Mouse (Mus musculus) neural tube, embryonic 14.5 days (tissue): Measurements from ENCODE around the gene Pnmt. TPM values are rescaled to one million over a fixed set of nuclear protein-coding genes. Genes with fewer than 3 reads are reported as not detected.
A peak's percentile ranks its signal among the peaks of the same experiment; 100 is the strongest.

ENCODE experiments used
- ATAC-seq: fragments of 200-750 bp; cut with Nextera tagmentation; 2 replicates; pipeline ENCODE4 v1.8.0; 2017; ENCODE audit warnings: low read depth, mild to moderate bottlenecking, moderate TSS enrichment, moderate library complexity
- H3K27ac ChIP-seq: fragments of 300-500 bp; sonication (generic); 2 replicates; pipeline ENCODE4 v1.5.1; 2014; ENCODE audit warnings: low read depth, mild to moderate bottlenecking, control low read depth, low read length, moderate library complexity, mixed read lengths
- H3K27me3 ChIP-seq: fragments of 300-500 bp; sonication (generic); 2 replicates; pipeline ENCODE4 v1.6.1; 2014; ENCODE audit warnings: low read length; ENCODE audit not compliant: control insufficient read depth, insufficient read depth
- H3K36me3 ChIP-seq: fragments of 300-500 bp; sonication (generic); 2 replicates; pipeline ENCODE4 v1.6.1; 2014; ENCODE audit warnings: low read length, mixed read lengths; ENCODE audit not compliant: control insufficient read depth, insufficient read depth
- H3K4me1 ChIP-seq: fragments of 300-500 bp; sonication (generic); 2 replicates; pipeline ENCODE4 v1.6.1; 2014; ENCODE audit warnings: low read length; ENCODE audit not compliant: control insufficient read depth, insufficient read depth
- H3K4me2 ChIP-seq: fragments of 300-500 bp; sonication (generic); 2 replicates; pipeline ENCODE4 v1.6.1; 2014; ENCODE audit warnings: mild to moderate bottlenecking, low read depth, low read length, control low read depth
- H3K4me3 ChIP-seq: fragments of 300-500 bp; sonication (generic); 2 replicates; pipeline ENCODE4 v1.5.1; 2014; ENCODE audit warnings: low read depth, low read length, control low read depth, mixed read lengths
- H3K9ac ChIP-seq: fragments of 300-500 bp; sonication (generic); replicated peaks from 2 replicates; pipeline ENCODE4 v1.6.1; 2014; ENCODE audit warnings: low read depth, mild to moderate bottlenecking, control low read depth, low read length, mixed read lengths
- H3K9me3 ChIP-seq: fragments of 300-500 bp; sonication (generic); 2 replicates; pipeline ENCODE4 v1.6.1; 2016; ENCODE audit warnings: low read length; ENCODE audit not compliant: control insufficient read depth
- WGBS: fragments of 180-500 bp; shearing (Covaris S2); extraction: QIAGEN DNeasy Blood & Tissue Kit; methylation state at CpG from one replicate; pipeline ENCODE4 v1.1.7; 2014; 5-methylcytosine and 5-hydroxymethylcytosine counted together
- polyA plus RNA-seq: library from polyadenylated mRNA; unstranded; fragments of >200 nt; fragmentation: Nextera tagmentation; extraction: Ambion mirVana; gene quantifications from 2 replicates; pipeline ENCODE4 v1.2.1, GENCODE M21; 2014

Gene Pnmt
- polyA plus RNA-seq, 1 experiment from 2014 or later: 2.6 TPM

- H3K27ac ChIP-seq: no peak overlapping the region
- H3K4me2 ChIP-seq: no peak overlapping the region
- 11% methylated on average over 9 of the region's 9 CpGs for WGBS
- H3K9me3 ChIP-seq: no peaks in the 10 kb centered on the region
- H3K27me3 ChIP-seq: peaks cover 39% of the 10 kb centered on the region
- no peak overlapping the region for H3K4me3 ChIP-seq
- peaks cover 16% of the 10 kb centered on the region for H3K4me1 ChIP-seq
- ATAC-seq: no peak
- H3K36me3 ChIP-seq: no peaks in the 10 kb centered on the region
- H3K9ac ChIP-seq: no peak overlapping the region
Measured at GRCm38 (mm10) chr11:98346168-98346567, 40.1 kb upstream of the Pnmt start.

GRCm38 (mm10) chr11:98347385-98348082 is 38.7 kb upstream of the Pnmt start:
- H3K9me3 ChIP-seq: no peaks in the 10 kb centered on the region
- peaks cover 11% of the 10 kb centered on the region for H3K4me1 ChIP-seq
- no peaks in the 10 kb centered on the region for H3K36me3 ChIP-seq
- ATAC-seq: no peak
- no peak overlapping the region for H3K9ac ChIP-seq
- 2% methylated on average over 9 of the region's 12 CpGs for WGBS
- H3K27ac ChIP-seq: no peak overlapping the region
- peaks cover 50% of the 10 kb centered on the region for H3K27me3 ChIP-seq
- peak overlapping the region; percentile 89; the same call in 1 of the 2 replicates for H3K4me2 ChIP-seq
- no peak overlapping the region for H3K4me3 ChIP-seq

- Histone ChIP-seq H3K4me2 (peak within 1 kb of the TSS; percentile 89), H3K4me3 (peak within 1 kb of the TSS; percentile 42), H3K9ac (peak within 1 kb of the TSS; percentile 42), H3K36me3 (no peaks in the 10 kb centered on the region), H3K27me3 (peaks cover 51% of the 10 kb centered on the region), H3K27ac (no peak within 1 kb of the TSS), H3K4me1 (peaks cover 11% of the 10 kb centered on the region), H3K9me3 (no peaks in the 10 kb centered on the region)
- peak; percentile 69 for ATAC-seq
- WGBS: 1% methylated on average over 52 of the region's 55 CpGs
Measured at GRCm38 (mm10) chr11:98348083-98348961, 37.9 kb upstream of the Pnmt start, which contains the start of gene Ppp1r1b. Ppp1r1b (plus strand) TSS chr11:98348404.

- no peak overlapping the region for H3K27ac ChIP-seq
- no peak overlapping the region for H3K4me2 ChIP-seq
- no peak overlapping the region for H3K9ac ChIP-seq
- 2% methylated on average over 9 of the region's 9 CpGs for WGBS
- no peaks in the 10 kb centered on the region for H3K36me3 ChIP-seq
- H3K4me3 ChIP-seq: peak overlapping the region; percentile 42
- no peak for ATAC-seq
- peaks cover 11% of the 10 kb centered on the region for H3K4me1 ChIP-seq
- peaks cover 54% of the 10 kb centered on the region for H3K27me3 ChIP-seq
- no peaks in the 10 kb centered on the region for H3K9me3 ChIP-seq
Measured at GRCm38 (mm10) chr11:98349308-98349707, 36.9 kb upstream of the Pnmt start.

GRCm38 (mm10) chr11:98352272-98352990 is 33.8 kb upstream of the Pnmt start:
- H3K9ac ChIP-seq: no peak overlapping the region
- no peak overlapping the region for H3K4me3 ChIP-seq
- H3K36me3 ChIP-seq: no peaks in the 10 kb centered on the region
- WGBS: 80% methylated on average over 18 of the region's 18 CpGs
- H3K27ac ChIP-seq: no peak overlapping the region
- ATAC-seq: no peak
- peaks cover 13% of the 10 kb centered on the region for H3K4me1 ChIP-seq
- H3K4me2 ChIP-seq: no peak overlapping the region
- H3K9me3 ChIP-seq: no peaks in the 10 kb centered on the region
- peaks cover 44% of the 10 kb centered on the region for H3K27me3 ChIP-seq

GRCm38 (mm10) chr11:98353651-98354211 is 32.5 kb upstream of the Pnmt start:
- H3K36me3 ChIP-seq: no peaks in the 10 kb centered on the region
- H3K9me3 ChIP-seq: no peaks in the 10 kb centered on the region
- no peak overlapping the region for H3K9ac ChIP-seq
- no peak overlapping the region for H3K4me3 ChIP-seq
- H3K27ac ChIP-seq: no peak overlapping the region
- H3K4me2 ChIP-seq: no peak overlapping the region
- 37% methylated on average over 8 of the region's 8 CpGs for WGBS
- H3K27me3 ChIP-seq: peaks cover 39% of the 10 kb centered on the region
- peaks cover 10% of the 10 kb centered on the region for H3K4me1 ChIP-seq
- ATAC-seq: no peak

- Histone ChIP-seq H3K9me3 (no peaks in the 10 kb centered on the region), H3K4me3 (no peak overlapping the region), H3K36me3 (no peaks in the 10 kb centered on the region), H3K9ac (no peak overlapping the region), H3K4me1 (peaks cover 13% of the 10 kb centered on the region), H3K4me2 (no peak overlapping the region), H3K27me3 (peaks cover 33% of the 10 kb centered on the region), H3K27ac (no peak overlapping the region)
- WGBS: 75% methylated on average over 14 of the region's 14 CpGs
- ATAC-seq: no peak
Measured at GRCm38 (mm10) chr11:98354445-98354844, 31.8 kb upstream of the Pnmt start.

GRCm38 (mm10) chr11:98355732-98356299 is 30.4 kb upstream of the Pnmt start:
- H3K9ac ChIP-seq: no peak overlapping the region
- WGBS: 6% methylated on average over 6 of the region's 6 CpGs
- no peak overlapping the region for H3K4me2 ChIP-seq
- H3K4me3 ChIP-seq: no peak overlapping the region
- no peaks in the 10 kb centered on the region for H3K9me3 ChIP-seq
- no peak overlapping the region for H3K27ac ChIP-seq
- peaks cover 22% of the 10 kb centered on the region for H3K4me1 ChIP-seq
- no peaks in the 10 kb centered on the region for H3K36me3 ChIP-seq
- peaks cover 19% of the 10 kb centered on the region for H3K27me3 ChIP-seq
- no peak for ATAC-seq
